Mouse (Mus musculus): ENCODE data around the gene Sys1.

GRCm38 (mm10) chr2:164514916-164515315 lies 58.2 kb downstream of the Sys1 start:
- TF ChIP-seq CTCF (IDR thresholded peaks at IDR 0.05; ENCODE audit: borderline replicate concordance, insufficient read depth, low read length) (no peak), POLR2A (IDR thresholded peaks at IDR 0.05; ENCODE audit: low read depth, low read length) (no peak)
